Mouse (Mus musculus): ENCODE results near the gene Higd2a. TPM values are rescaled to one million over a fixed set of nuclear protein-coding genes. Genes with fewer than 3 reads are reported as not detected.

Gene Higd2a
- polyA plus RNA-seq, 1 experiment from 2014 or later: 183 TPM

GRCm38 (mm10) chr13:54582860-54583259 is 7.1 kb upstream of the Higd2a start:
- Histone ChIP-seq H3K4me3 (no peak overlapping the region), H3K27ac (no peak overlapping the region), H3K36me3 (peaks cover 91% of the 10 kb centered on the region), H3K27me3 (no peaks in the 10 kb centered on the region), H3K9ac (no peak overlapping the region), H3K4me2 (no peak overlapping the region), H3K9me3 (no peaks in the 10 kb centered on the region), H3K4me1 (no peaks in the 10 kb centered on the region)
- WGBS: 81% methylated on average over 5 of the region's 5 CpGs
- no peak for ATAC-seq (ENCODE audit: insufficient number of reproducible peaks, insufficient read depth, low FRiP score, low TSS enrichment, low read depth)

GRCm38 (mm10) chr13:54585831-54586230 is 4.2 kb upstream of the Higd2a start:
- peaks cover 68% of the 10 kb centered on the region for H3K36me3 ChIP-seq
- H3K4me2 ChIP-seq: no peak overlapping the region
- H3K9me3 ChIP-seq: no peaks in the 10 kb centered on the region
- H3K4me1 ChIP-seq: peaks cover 10% of the 10 kb centered on the region
- H3K27me3 ChIP-seq: no peaks in the 10 kb centered on the region
- no peak for ATAC-seq (ENCODE audit: insufficient number of reproducible peaks, insufficient read depth, low FRiP score, low TSS enrichment, low read depth)
- no peak overlapping the region for H3K4me3 ChIP-seq
- no peak overlapping the region for H3K9ac ChIP-seq
- H3K27ac ChIP-seq: no peak overlapping the region
- 90% methylated on average over 11 of the region's 11 CpGs for WGBS

DNA sequence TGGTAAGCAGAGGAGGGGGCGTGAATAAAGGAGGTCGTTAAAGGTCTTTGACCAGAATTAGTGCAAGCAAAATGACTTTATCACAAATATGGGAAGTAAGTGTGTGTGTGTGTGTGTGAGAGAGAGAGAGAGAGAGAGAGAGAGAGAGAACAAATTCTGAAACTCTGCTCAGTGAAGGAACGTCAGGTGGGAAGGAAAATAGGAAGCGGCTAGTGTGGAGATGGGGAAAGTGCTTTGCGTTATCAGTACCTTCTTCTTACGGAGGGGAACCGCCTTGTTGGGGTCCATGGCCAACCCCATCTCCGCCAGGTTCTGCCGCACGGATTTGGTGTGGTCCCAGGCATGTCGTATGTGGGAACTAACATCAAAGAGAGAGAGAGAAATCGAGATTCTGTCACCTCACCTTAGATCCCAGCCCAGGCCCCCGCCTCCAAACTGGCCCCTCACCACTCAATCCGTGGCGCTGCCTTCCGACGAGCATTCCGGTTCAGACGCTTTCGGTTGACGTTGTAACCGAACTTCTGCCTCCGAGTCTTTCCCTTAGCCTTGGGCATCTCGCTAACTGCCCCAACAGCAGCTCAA is 502 bp upstream of the Higd2a start:
- Histone ChIP-seq H3K27ac (peak overlapping the region; percentile 88; the same call in 1 of the 2 replicates), H3K36me3 (peaks cover 48% of the 10 kb centered on the region), H3K27me3 (no peaks in the 10 kb centered on the region), H3K9me3 (no peaks in the 10 kb centered on the region), H3K4me3 (peak overlapping the region; percentile 93), H3K4me2 (peak overlapping the region; percentile 76), H3K4me1 (peaks cover 24% of the 10 kb centered on the region), H3K9ac (peak overlapping the region; percentile 73)
- WGBS: under 1% methylated on average over 24 of the region's 24 CpGs
- ATAC-seq (ENCODE audit: insufficient number of reproducible peaks, insufficient read depth, low FRiP score, low TSS enrichment, low read depth): no peak

- ATAC-seq (ENCODE audit: insufficient number of reproducible peaks, insufficient read depth, low FRiP score, low TSS enrichment, low read depth): no peak
- no peak overlapping the region for H3K4me3 ChIP-seq
- no peaks in the 10 kb centered on the region for H3K27me3 ChIP-seq
- no peak overlapping the region for H3K27ac ChIP-seq
- no peak overlapping the region for H3K9ac ChIP-seq
- 89% methylated on average over 8 of the region's 8 CpGs for WGBS
- H3K9me3 ChIP-seq: no peaks in the 10 kb centered on the region
- H3K36me3 ChIP-seq: peaks cover 33% of the 10 kb centered on the region
- peak overlapping the region; percentile 76; the same call in 1 of the 2 replicates for H3K4me2 ChIP-seq
- peaks cover 28% of the 10 kb centered on the region for H3K4me1 ChIP-seq
Measured at GRCm38 (mm10) chr13:54591776-54592356, 1.9 kb downstream of the Higd2a start.

DNA sequence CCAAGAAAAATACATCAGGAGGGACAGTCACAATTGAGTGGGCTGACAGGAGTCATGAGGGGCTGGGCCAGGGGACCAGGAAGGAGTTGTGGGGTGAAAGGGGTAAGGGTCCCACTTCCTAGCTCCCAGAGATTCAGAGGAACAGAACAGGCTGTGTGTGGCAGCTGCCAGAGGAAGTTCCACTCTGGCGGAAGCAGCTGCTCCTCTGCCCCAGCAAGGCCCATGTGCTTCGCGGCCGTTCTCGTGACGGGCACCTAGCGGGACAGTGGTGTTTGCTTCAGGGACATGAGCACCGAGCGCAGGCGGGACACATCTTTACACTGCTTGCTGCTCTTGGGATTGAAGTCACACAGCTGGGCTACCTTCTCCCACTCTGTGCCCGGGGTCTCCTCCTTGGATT is 3.6 kb downstream of the Higd2a start:
- ATAC-seq (ENCODE audit: insufficient number of reproducible peaks, insufficient read depth, low FRiP score, low TSS enrichment, low read depth): no peak
- Histone ChIP-seq H3K27me3 (no peaks in the 10 kb centered on the region), H3K9me3 (no peaks in the 10 kb centered on the region), H3K4me2 (no peak overlapping the region), H3K27ac (no peak overlapping the region), H3K4me1 (peaks cover 24% of the 10 kb centered on the region), H3K4me3 (no peak overlapping the region), H3K36me3 (peaks cover 33% of the 10 kb centered on the region), H3K9ac (no peak overlapping the region)
- WGBS: 90% methylated on average over 11 of the region's 11 CpGs

DNA sequence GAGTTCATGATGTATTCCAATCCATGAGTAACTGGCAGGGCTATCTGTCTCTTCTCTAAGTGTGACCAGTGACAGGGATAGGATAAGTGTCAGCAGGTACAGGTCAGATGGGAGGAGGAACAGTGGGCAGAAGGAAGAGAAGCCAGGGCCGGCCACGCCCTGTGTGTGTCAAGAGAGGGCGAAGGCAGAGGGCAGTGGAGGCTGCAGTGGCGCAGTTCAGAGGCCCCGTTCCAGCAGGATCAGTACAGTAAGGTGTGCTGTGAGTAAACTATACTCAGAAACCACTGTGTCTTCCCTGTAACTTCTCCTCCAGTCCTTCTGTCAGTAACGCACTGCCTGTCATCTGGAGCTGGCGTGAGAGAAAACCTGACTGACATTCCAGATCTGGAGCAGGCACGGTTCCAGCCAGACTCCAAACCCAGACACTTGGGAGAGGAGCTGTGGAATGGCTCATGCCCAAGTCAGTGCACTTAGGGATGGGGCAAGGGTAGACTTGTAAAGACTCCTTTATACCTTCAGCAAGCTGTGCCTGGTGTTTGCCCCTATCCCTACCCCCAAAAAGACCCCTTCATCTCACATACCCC is 6.2 kb downstream of the Higd2a start:
- H3K4me2 ChIP-seq: no peak overlapping the region
- no peak overlapping the region for H3K27ac ChIP-seq
- no peak overlapping the region for H3K4me3 ChIP-seq
- H3K27me3 ChIP-seq: no peaks in the 10 kb centered on the region
- peaks cover 48% of the 10 kb centered on the region for H3K36me3 ChIP-seq
- no peaks in the 10 kb centered on the region for H3K9me3 ChIP-seq
- peaks cover 14% of the 10 kb centered on the region for H3K4me1 ChIP-seq
- 82% methylated on average over 8 of the region's 8 CpGs for WGBS
- ATAC-seq (ENCODE audit: insufficient number of reproducible peaks, insufficient read depth, low FRiP score, low TSS enrichment, low read depth): no peak
- no peak overlapping the region for H3K9ac ChIP-seq

GRCm38 (mm10) chr13:54596870-54597269 is 6.9 kb downstream of the Higd2a start:
- no peak for ATAC-seq (ENCODE audit: insufficient number of reproducible peaks, insufficient read depth, low FRiP score, low TSS enrichment, low read depth)

GRCm38 (mm10) chr13:54598622-54599143 is 8.7 kb downstream of the Higd2a start:
- no peak overlapping the region for H3K9ac ChIP-seq
- H3K27me3 ChIP-seq: no peaks in the 10 kb centered on the region
- no peaks in the 10 kb centered on the region for H3K9me3 ChIP-seq
- no peak overlapping the region for H3K27ac ChIP-seq
- peaks cover 4% of the 10 kb centered on the region; the same call in 1 of the 2 replicates for H3K4me1 ChIP-seq
- WGBS: 89% methylated on average over 12 of the region's 12 CpGs
- H3K36me3 ChIP-seq: peaks cover 39% of the 10 kb centered on the region
- ATAC-seq (ENCODE audit: insufficient number of reproducible peaks, insufficient read depth, low FRiP score, low TSS enrichment, low read depth): no peak
- H3K4me3 ChIP-seq: no peak overlapping the region
- no peak overlapping the region for H3K4me2 ChIP-seq

More at GRCm38 (mm10) chr13:54596870-54597269, 6.9 kb downstream of the Higd2a start:
- WGBS: 71% methylated on average over 5 of the region's 5 CpGs
- H3K27me3 ChIP-seq: no peaks in the 10 kb centered on the region
- no peaks in the 10 kb centered on the region for H3K9me3 ChIP-seq
- H3K36me3 ChIP-seq: peaks cover 48% of the 10 kb centered on the region
- H3K27ac ChIP-seq: no peak overlapping the region
- H3K9ac ChIP-seq: no peak overlapping the region
- H3K4me3 ChIP-seq: no peak overlapping the region
- peaks cover 7% of the 10 kb centered on the region for H3K4me1 ChIP-seq
- H3K4me2 ChIP-seq: no peak overlapping the region

DNA sequence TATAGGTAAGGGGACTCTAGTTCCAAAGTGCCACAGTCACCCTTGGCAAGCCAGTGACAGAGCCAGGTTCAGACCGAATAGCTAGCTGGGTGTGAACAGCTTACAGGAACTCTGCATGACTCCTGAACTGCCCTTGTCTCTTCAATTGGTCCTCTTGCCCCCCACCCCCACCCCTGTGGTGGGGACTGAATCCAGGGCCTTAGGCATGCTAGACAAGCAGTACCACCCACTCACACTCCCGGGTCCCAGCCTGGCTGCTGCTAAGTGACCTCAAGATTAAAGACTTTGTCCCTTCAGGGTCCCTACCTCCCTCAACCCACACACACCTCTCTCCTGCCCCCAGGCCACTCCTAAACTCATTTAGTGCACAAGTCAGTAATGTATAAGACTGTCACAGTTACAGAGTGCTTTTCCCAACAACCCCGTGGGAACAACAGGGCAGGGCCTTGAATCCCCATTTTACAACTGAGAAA is 12.7 kb downstream of the Higd2a start:
- Histone ChIP-seq H3K4me3 (no peak overlapping the region), H3K36me3 (peaks cover 28% of the 10 kb centered on the region), H3K27ac (no peak overlapping the region), H3K9ac (no peak overlapping the region), H3K27me3 (no peaks in the 10 kb centered on the region), H3K4me2 (no peak overlapping the region), H3K9me3 (no peaks in the 10 kb centered on the region), H3K4me1 (no peaks in the 10 kb centered on the region)
- WGBS: 65% methylated on average over 3 of the region's 3 CpGs
- no peak for ATAC-seq (ENCODE audit: insufficient number of reproducible peaks, insufficient read depth, low FRiP score, low TSS enrichment, low read depth)

DNA sequence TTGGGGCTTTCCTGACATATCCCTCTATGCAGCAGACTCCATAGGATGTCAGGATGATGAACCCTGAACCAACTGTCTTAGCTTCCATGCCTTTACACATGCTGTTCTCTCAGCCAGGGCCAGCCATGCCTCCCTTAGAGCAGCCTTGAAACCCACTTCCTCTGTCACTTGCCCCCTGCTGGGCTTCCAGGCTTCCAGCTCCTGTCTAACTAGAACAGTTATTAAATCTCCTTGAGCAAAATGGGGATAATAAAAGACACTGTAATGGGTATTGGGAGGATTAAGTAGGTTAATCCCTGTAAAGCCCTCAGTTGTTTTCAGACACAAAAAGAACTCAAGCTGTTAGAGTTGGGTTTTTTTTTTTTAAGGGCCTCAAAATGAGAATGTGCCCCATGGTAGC is 13.5 kb downstream of the Higd2a start:
- H3K27ac ChIP-seq: no peak overlapping the region

DNA sequence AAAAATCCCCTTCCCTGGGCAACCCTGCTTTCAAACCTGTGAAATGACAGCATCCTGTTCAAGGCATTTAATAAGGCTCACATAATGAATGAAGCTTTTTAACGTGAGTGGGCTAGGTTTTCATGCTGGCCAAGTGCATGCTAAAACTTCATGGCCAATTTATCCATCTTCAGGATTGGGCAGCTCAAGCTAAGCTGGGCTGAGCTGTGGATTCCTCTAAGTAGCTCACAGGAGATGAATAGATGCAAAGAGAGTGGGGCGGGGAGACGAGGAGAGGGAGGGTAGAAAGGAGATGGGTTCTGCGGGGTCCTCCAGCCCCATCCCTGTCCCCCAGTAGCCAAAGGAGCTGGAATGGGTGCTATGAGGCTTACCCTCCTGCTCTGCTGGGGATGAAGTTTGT is 14.2 kb downstream of the Higd2a start:
- Histone ChIP-seq H3K4me1 (peaks cover 4% of the 10 kb centered on the region; the same call in 1 of the 2 replicates), H3K9ac (no peak overlapping the region), H3K9me3 (no peaks in the 10 kb centered on the region), H3K4me2 (no peak overlapping the region), H3K36me3 (peaks cover 14% of the 10 kb centered on the region), H3K27me3 (peaks cover 2% of the 10 kb centered on the region; the same call in 1 of the 2 replicates), H3K4me3 (no peak overlapping the region), H3K27ac (no peak overlapping the region)
- 71% methylated on average over 4 of the region's 4 CpGs for WGBS
- ATAC-seq (ENCODE audit: insufficient number of reproducible peaks, insufficient read depth, low FRiP score, low TSS enrichment, low read depth): no peak

More for the DNA sequence above, 13.5 kb downstream of the Higd2a start:
- Histone ChIP-seq H3K4me2 (no peak overlapping the region), H3K4me3 (no peak overlapping the region), H3K9me3 (no peaks in the 10 kb centered on the region), H3K4me1 (peaks cover under 1% of the 10 kb centered on the region; the same call in 1 of the 2 replicates), H3K27me3 (no peaks in the 10 kb centered on the region), H3K9ac (no peak overlapping the region), H3K36me3 (peaks cover 20% of the 10 kb centered on the region)
- no peak for ATAC-seq (ENCODE audit: insufficient number of reproducible peaks, insufficient read depth, low FRiP score, low TSS enrichment, low read depth)
